Mouse (Mus musculus): ENCODE data around the gene Irf2bpl.

DNA sequence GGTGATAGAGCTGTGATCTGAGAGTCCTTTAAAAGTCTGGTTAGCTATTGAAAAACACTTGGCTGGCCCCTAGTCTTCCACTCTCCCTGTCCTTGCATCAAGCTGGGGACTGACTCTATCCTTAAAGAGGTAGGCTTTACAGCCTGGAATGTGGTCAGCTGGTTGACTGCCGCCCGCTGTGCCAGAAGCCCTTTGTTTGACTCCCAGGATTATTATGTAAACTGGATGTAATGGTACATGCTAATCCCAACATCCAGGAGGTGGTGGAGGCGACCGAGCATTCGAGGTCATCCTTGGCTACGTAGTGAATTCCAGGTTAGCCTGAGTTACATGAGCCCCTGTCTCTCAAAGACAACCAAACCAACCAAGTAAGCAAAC lies 48.0 kb upstream of the Irf2bpl start:
- TF ChIP-seq CTCF (IDR thresholded peaks at IDR 0.05; ENCODE audit: low read depth, low read length) (no peak), POLR2AphosphoS5 (IDR thresholded peaks at IDR 0.05; ENCODE audit: insufficient replicate concordance, low read depth, low read length) (no peak), TAL1 (conservative IDR thresholded peaks at IDR 0.05; ENCODE audit: low read depth, low read length) (no peak), GATA1 (IDR thresholded peaks at IDR 0.05; ENCODE audit: borderline replicate concordance, low read length) (no peak)

Measured in G1E (cell line).